Mouse (Mus musculus) bone marrow macrophage, adult 2 months (primary cell): ENCODE data around the gene Olfm2.

Source experiments
- CTCF ChIP-seq: IDR thresholded peaks from 2 replicates; pipeline ENCODE4 v1.5.1; 2012; ENCODE audit warnings: low read depth, mild to moderate bottlenecking, low read length, moderate library complexity
- POLR2A ChIP-seq: IDR thresholded peaks from 2 replicates; pipeline ENCODE4 v1.6.1; 2012; ENCODE audit warnings: mild to moderate bottlenecking, low read depth, low read length, borderline replicate concordance

- TF ChIP-seq POLR2A (no peak), CTCF (no peak)
These were observed 44.2 kb upstream of the Olfm2 start for GRCm38 (mm10) chr9:20790345-20790744.
